Mouse (Mus musculus) forebrain, embryonic 16.5 days (tissue): Measurements from ENCODE around the gene Comp. TPM values are rescaled to one million over a fixed set of nuclear protein-coding genes. Genes with fewer than 3 reads are reported as not detected.
A peak's percentile ranks its signal among the peaks of the same experiment; 100 is the strongest.

Source experiments
- ATAC-seq: fragments of 200-750 bp; cut with Nextera tagmentation; 2 replicates; pipeline ENCODE4 v1.8.0; 2017; ENCODE audit warnings: mild to moderate bottlenecking, moderate library complexity
- H3K27ac ChIP-seq: fragments of 300-500 bp; sonication (generic); 2 replicates; pipeline ENCODE4 v1.5.1; 2014; ENCODE audit warnings: low read length, control low read depth
- H3K27me3 ChIP-seq: fragments of 300-500 bp; sonication (generic); replicated peaks from 2 replicates; pipeline ENCODE4 v1.6.1; 2014; ENCODE audit warnings: low read length; ENCODE audit not compliant: control insufficient read depth, insufficient read depth
- H3K36me3 ChIP-seq: fragments of 300-500 bp; sonication (generic); 2 replicates; pipeline ENCODE4 v1.6.1; 2014; ENCODE audit not compliant: control insufficient read depth, insufficient read depth
- H3K4me1 ChIP-seq: fragments of 300-500 bp; sonication (generic); replicated peaks from 2 replicates; pipeline ENCODE4 v1.6.1; 2014; ENCODE audit warnings: low read length; ENCODE audit not compliant: control insufficient read depth, insufficient read depth
- H3K4me2 ChIP-seq: fragments of 300-500 bp; sonication (generic); 2 replicates; pipeline ENCODE4 v1.6.1; 2014; ENCODE audit warnings: mild to moderate bottlenecking, low read length, control low read depth
- H3K4me3 ChIP-seq: fragments of 300-500 bp; sonication (generic); replicated peaks from 2 replicates; pipeline ENCODE4 v1.5.1; 2014; ENCODE audit warnings: mild to moderate bottlenecking, low read length, control low read depth
- H3K9ac ChIP-seq: fragments of 300-500 bp; sonication (generic); replicated peaks from 2 replicates; pipeline ENCODE4 v1.6.1; 2014; ENCODE audit warnings: low read depth, low read length, control low read depth
- H3K9me3 ChIP-seq: fragments of 300-500 bp; sonication (generic); 2 replicates; pipeline ENCODE4 v1.6.1; 2016; ENCODE audit warnings: low read length; ENCODE audit not compliant: control insufficient read depth
- WGBS: fragments of 180-500 bp; shearing (Covaris S2); extraction: QIAGEN DNeasy Blood & Tissue Kit; methylation state at CpG from one replicate; pipeline ENCODE4 v1.1.7; 2014; 5-methylcytosine and 5-hydroxymethylcytosine counted together
- polyA plus RNA-seq: library from polyadenylated mRNA; unstranded; fragments of >200 nt; fragmentation: Nextera tagmentation; extraction: Ambion mirVana; gene quantifications from 2 replicates; pipeline ENCODE4 v1.2.1, GENCODE M21; 2015

Comp gene
- polyA plus RNA-seq, 1 experiment from 2014 or later: 0.51 TPM

- Histone ChIP-seq H3K4me2 (no peak overlapping the region), H3K4me3 (no peak overlapping the region), H3K9ac (no peak overlapping the region), H3K27ac (no peak overlapping the region), H3K4me1 (peaks cover 17% of the 10 kb centered on the region), H3K27me3 (no peaks in the 10 kb centered on the region), H3K9me3 (no peaks in the 10 kb centered on the region), H3K36me3 (no peaks in the 10 kb centered on the region)
- no peak for ATAC-seq
- WGBS: 78% methylated on average over 7 of the region's 7 CpGs
Observed at GRCm38 (mm10) chr8:70405189-70405588, 31.8 kb downstream of the Comp start.

DNA sequence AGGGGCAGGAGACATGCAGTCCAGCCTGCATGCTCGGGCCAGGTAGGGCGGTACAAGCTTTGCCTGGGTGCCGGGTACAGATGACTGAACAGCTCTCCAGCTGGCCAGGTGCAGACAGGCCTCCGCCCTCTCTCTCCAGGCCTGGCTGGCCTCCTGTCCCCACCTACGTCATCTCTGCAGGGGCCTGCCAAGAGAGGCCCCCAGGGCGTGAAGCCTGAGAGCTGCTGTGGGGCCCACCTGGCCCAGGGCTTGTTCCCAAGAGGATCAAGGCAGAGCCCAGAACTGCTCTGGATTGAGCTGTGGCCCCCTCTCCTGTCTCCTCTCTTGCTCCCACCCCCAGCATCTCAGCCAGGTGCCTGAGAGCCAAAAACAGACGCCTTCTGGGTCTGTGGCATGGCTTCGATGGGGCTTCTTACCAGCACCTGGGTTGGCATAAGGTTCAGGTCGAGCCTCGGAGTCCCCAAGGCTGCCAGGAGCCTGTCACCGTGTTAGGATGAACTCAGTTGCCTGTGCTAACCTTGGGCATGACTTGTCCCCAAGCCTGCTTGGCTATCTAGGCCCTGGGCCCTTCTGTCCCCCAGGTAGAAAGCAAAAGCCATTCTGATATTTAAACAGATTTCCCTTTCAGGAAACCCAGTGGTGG, 33.2 kb downstream of the Comp start:
- Histone ChIP-seq H3K4me2 (no peak overlapping the region), H3K4me1 (peaks cover 17% of the 10 kb centered on the region), H3K27me3 (no peaks in the 10 kb centered on the region), H3K36me3 (no peaks in the 10 kb centered on the region), H3K27ac (no peak overlapping the region), H3K9ac (no peak overlapping the region), H3K4me3 (no peak overlapping the region), H3K9me3 (no peaks in the 10 kb centered on the region)
- 75% methylated on average over 11 of the region's 11 CpGs for WGBS
- ATAC-seq: no peak

GRCm38 (mm10) chr8:70408301-70408700, 34.9 kb downstream of the Comp start:
- H3K4me3 ChIP-seq: no peak overlapping the region
- ATAC-seq: peak; percentile 30; the same call in 1 of the 2 replicates
- peaks cover 17% of the 10 kb centered on the region for H3K4me1 ChIP-seq
- H3K27me3 ChIP-seq: no peaks in the 10 kb centered on the region
- H3K36me3 ChIP-seq: no peaks in the 10 kb centered on the region
- no peak overlapping the region for H3K4me2 ChIP-seq
- H3K9ac ChIP-seq: 0 out of 2 replicates have a peak overlapping the region, but pooled peaks have one; percentile 29
- no peak overlapping the region; the same call in 1 of the 2 replicates for H3K27ac ChIP-seq
- H3K9me3 ChIP-seq: no peaks in the 10 kb centered on the region
- WGBS: 47% methylated on average over 6 of the region's 6 CpGs

- WGBS: 76% methylated on average over 10 of the region's 10 CpGs
- Histone ChIP-seq H3K27me3 (no peaks in the 10 kb centered on the region), H3K4me3 (no peak overlapping the region), H3K36me3 (no peaks in the 10 kb centered on the region), H3K4me2 (no peak overlapping the region), H3K9ac (no peak overlapping the region), H3K4me1 (peaks cover 17% of the 10 kb centered on the region), H3K27ac (no peak overlapping the region), H3K9me3 (no peaks in the 10 kb centered on the region)
- no peak for ATAC-seq
Observed at GRCm38 (mm10) chr8:70409019-70409418, 35.7 kb downstream of the Comp start.

DNA sequence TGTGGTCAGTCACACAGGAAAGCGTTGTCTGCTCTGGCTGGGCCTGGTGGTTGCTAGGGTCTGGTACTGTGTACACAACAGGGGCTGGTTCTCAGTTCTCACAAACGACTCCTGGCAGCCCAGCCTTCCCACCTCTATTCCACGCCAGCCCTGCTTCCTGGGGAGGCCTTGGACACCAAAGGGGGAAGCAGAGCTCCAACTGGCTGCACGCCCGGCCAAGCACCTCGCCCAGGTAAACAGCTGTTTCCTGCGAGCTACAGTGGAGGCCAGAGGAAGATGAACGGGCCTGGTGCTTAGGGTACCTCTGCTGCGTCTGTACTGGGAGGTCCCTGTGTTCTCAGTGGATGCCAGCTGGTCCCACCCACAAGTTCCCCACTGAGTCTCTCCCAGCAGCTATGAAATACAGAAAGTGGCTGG, 36.1 kb downstream of the Comp start:
- 71% methylated on average over 9 of the region's 9 CpGs for WGBS
- Histone ChIP-seq H3K4me2 (no peak overlapping the region), H3K4me3 (no peak overlapping the region), H3K9ac (no peak overlapping the region), H3K4me1 (peaks cover 17% of the 10 kb centered on the region), H3K9me3 (no peaks in the 10 kb centered on the region), H3K36me3 (no peaks in the 10 kb centered on the region), H3K27ac (no peak overlapping the region), H3K27me3 (no peaks in the 10 kb centered on the region)
- no peak for ATAC-seq

DNA sequence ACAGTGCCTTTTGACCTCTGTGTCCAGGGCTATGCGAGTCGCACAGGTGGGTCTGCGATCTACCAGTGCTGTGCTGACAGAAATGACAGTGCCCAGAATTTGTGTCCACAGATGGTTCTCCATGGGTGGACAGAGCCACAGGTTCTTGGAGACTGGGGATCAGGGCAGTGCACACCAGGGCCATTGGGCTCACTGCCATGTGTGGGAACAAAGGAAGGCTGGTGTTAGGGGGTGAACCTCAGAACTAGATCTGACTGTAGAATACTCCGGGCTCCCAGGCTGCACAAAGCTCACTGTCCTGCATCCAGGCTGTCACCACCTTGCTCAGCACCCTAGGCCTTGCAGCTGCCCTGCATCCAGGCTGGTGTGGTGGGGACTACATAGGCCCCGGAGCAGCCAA, 36.9 kb downstream of the Comp start:
- Histone ChIP-seq H3K4me3 (no peak overlapping the region), H3K9me3 (no peaks in the 10 kb centered on the region), H3K27me3 (no peaks in the 10 kb centered on the region), H3K36me3 (no peaks in the 10 kb centered on the region), H3K4me2 (no peak overlapping the region), H3K9ac (no peak overlapping the region), H3K27ac (no peak overlapping the region), H3K4me1 (peaks cover 17% of the 10 kb centered on the region)
- no peak for ATAC-seq
- 97% methylated on average over 5 of the region's 5 CpGs for WGBS

- Histone ChIP-seq H3K9me3 (no peaks in the 10 kb centered on the region), H3K4me2 (no peak overlapping the region), H3K27me3 (no peaks in the 10 kb centered on the region), H3K4me3 (no peak overlapping the region), H3K36me3 (no peaks in the 10 kb centered on the region), H3K4me1 (peaks cover 25% of the 10 kb centered on the region), H3K9ac (no peak overlapping the region), H3K27ac (no peak overlapping the region)
- WGBS: 91% methylated on average over 6 of the region's 6 CpGs
- ATAC-seq: no peak
Observed at GRCm38 (mm10) chr8:70414310-70414946, 41.1 kb downstream of the Comp start.

GRCm38 (mm10) chr8:70415540-70416451, 42.4 kb downstream of the Comp start:
- Histone ChIP-seq H3K4me3 (no peak overlapping the region), H3K4me1 (peaks cover 23% of the 10 kb centered on the region), H3K4me2 (no peak overlapping the region), H3K27ac (no peak overlapping the region), H3K27me3 (no peaks in the 10 kb centered on the region), H3K9me3 (no peaks in the 10 kb centered on the region), H3K36me3 (no peaks in the 10 kb centered on the region), H3K9ac (no peak overlapping the region)
- 68% methylated on average over 8 of the region's 8 CpGs for WGBS
- ATAC-seq: peak; percentile 51; the same call in 1 of the 2 replicates

DNA sequence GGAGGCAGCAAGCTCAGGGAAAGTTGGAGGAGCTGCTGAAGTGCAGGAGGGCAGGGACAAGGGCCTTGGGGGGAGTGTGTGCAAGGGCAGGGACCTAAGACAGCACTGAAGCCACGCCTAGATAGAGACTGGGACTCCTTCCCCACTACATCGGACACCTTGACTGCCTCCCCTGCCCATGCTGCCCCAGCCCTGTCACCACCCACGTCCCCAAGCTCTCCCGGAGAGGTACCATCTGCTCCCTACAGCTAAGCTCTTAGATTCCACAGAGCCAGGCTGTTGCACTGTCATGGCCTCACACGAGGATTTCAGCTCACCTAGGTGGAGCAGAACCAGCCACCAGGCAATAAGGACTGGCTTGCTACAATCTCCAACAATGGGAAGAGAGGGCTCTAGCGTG, 43.6 kb downstream of the Comp start:
- WGBS: 36% methylated on average over 6 of the region's 6 CpGs
- H3K9me3 ChIP-seq: no peaks in the 10 kb centered on the region
- H3K27ac ChIP-seq: no peak overlapping the region
- H3K36me3 ChIP-seq: no peaks in the 10 kb centered on the region
- no peak overlapping the region for H3K4me3 ChIP-seq
- no peak overlapping the region for H3K9ac ChIP-seq
- H3K4me2 ChIP-seq: no peak overlapping the region
- H3K4me1 ChIP-seq: peaks cover 23% of the 10 kb centered on the region
- no peak for ATAC-seq
- H3K27me3 ChIP-seq: no peaks in the 10 kb centered on the region
